23 mouse cellular contexts compared by ENCODE assay signal in the genomic region with DNA sequence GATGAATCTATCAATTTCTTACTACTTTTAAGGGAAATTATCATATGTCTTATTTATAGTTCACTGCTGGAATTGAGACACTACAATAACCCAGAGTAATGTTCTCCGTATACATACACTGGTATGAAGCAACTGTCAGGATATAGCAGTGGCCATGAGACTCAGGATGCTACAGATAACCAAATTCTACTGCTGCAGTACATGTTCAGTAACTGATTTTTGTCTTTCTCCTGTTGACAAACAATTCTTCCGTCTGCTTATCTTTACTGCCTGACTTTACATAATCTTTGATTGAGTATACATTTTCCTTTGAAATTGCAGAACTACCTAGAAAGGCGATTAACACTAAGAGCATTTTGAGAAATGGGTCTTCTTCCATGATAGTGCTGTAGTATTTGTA.
"Had no signal": no experiment of that assay in that cellular context is flagged by ENCODE, and none has a peak within 500 bp of the region (broad histone marks: within the 10 kb centered on the region; RNA-seq: fewer than 3 reads in every experiment).

No protein-coding gene starts in this region.

- H3K9ac ChIP-seq: heart, embryonic 12.5 days; hindbrain, embryonic 13.5 days; hindbrain, embryonic 15.5 days; kidney, embryonic 15.5 days; limb, embryonic 12.5 days had no signal

- H3K9me3 ChIP-seq: heart, embryonic 10.5 days; heart, embryonic 12.5 days; hindbrain, embryonic 13.5 days; hindbrain, embryonic 15.5 days; kidney, embryonic 15.5 days; limb, embryonic 10.5 days; limb, embryonic 12.5 days had no signal

- H3K4me1 ChIP-seq: heart, embryonic 10.5 days; heart, embryonic 12.5 days; hindbrain, embryonic 13.5 days; hindbrain, embryonic 15.5 days; kidney, embryonic 15.5 days; limb, embryonic 10.5 days; limb, embryonic 12.5 days had no signal

- DNase-seq: gastrocnemius, adult 2 months; gastrocnemius, postnatal 10 days; gastrocnemius, postnatal 25 days; heart, adult 18-20 months; heart, postnatal 14 days; heart, postnatal 36 days; kidney, adult 11 months; kidney, adult 2 months; kidney, adult 9 months; kidney, postnatal 14 days; kidney, postnatal 36 days; layer of hippocampus, adult 9-11 months; layer of hippocampus, postnatal 36 days had no signal

- H3K4me3 ChIP-seq: gastrocnemius, adult 2 months; heart, embryonic 10.5 days; heart, embryonic 12.5 days; hindbrain, embryonic 13.5 days; hindbrain, embryonic 15.5 days; kidney, embryonic 15.5 days; limb, embryonic 10.5 days; limb, embryonic 12.5 days had no signal

- H3K27me3 ChIP-seq: heart, embryonic 12.5 days; hindbrain, embryonic 13.5 days; hindbrain, embryonic 15.5 days; kidney, embryonic 15.5 days; limb, embryonic 12.5 days had no signal

- H3K27ac ChIP-seq: gastrocnemius, adult 2 months; heart, embryonic 10.5 days; hindbrain, embryonic 13.5 days; hindbrain, embryonic 15.5 days; hindbrain, postnatal 0 days; kidney, embryonic 15.5 days; kidney, postnatal 0 days; limb, embryonic 10.5 days; limb, embryonic 12.5 days had no signal

- ATAC-seq: hindbrain, postnatal 0 days; intestine, embryonic 16.5 days had no signal

- H3K36me3 ChIP-seq: heart, embryonic 10.5 days; heart, embryonic 12.5 days; hindbrain, embryonic 13.5 days; hindbrain, embryonic 15.5 days; kidney, embryonic 15.5 days; limb, embryonic 10.5 days; limb, embryonic 12.5 days had no signal

- H3K4me2 ChIP-seq: heart, embryonic 12.5 days; hindbrain, embryonic 13.5 days; hindbrain, embryonic 15.5 days; kidney, embryonic 15.5 days; limb, embryonic 12.5 days had no signal
